Mouse (Mus musculus): ENCODE measurements around the gene Lmntd1. TPM values are rescaled to one million over a fixed set of nuclear protein-coding genes. Genes with fewer than 3 reads are reported as not detected.

Gene Lmntd1
- polyA plus RNA-seq, 1 experiment from 2014 or later, result 0.29 TPM

GRCm38 (mm10) chr6:145433897-145434296, 180.2 kb downstream of the Lmntd1 start:
- Histone ChIP-seq H3K36me3 (ENCODE audit: insufficient read depth) (no peaks in the 10 kb centered on the region), H3K4me3 (ENCODE audit: low read depth, low read length) (no peak overlapping the region), H3K4me1 (ENCODE audit: insufficient read depth) (peaks cover 4% of the 10 kb centered on the region; the same call in 1 of the 2 replicates), H3K9me3 (ENCODE audit: low read depth, low read length) (no peaks in the 10 kb centered on the region), H3K27ac (ENCODE audit: low read depth) (no peak overlapping the region), H3K9ac (no peak overlapping the region), H3K4me2 (no peak overlapping the region), H3K27me3 (ENCODE audit: insufficient read depth, low read length) (no peaks in the 10 kb centered on the region)
- ATAC-seq (ENCODE audit: insufficient read depth) (no peak), DNase-seq (no peak)
- 79% methylated on average over 8 of the region's 8 CpGs for WGBS
- TF ChIP-seq CTCF (IDR thresholded peaks at IDR 0.05; ENCODE audit: low read depth), result no peak

DNA sequence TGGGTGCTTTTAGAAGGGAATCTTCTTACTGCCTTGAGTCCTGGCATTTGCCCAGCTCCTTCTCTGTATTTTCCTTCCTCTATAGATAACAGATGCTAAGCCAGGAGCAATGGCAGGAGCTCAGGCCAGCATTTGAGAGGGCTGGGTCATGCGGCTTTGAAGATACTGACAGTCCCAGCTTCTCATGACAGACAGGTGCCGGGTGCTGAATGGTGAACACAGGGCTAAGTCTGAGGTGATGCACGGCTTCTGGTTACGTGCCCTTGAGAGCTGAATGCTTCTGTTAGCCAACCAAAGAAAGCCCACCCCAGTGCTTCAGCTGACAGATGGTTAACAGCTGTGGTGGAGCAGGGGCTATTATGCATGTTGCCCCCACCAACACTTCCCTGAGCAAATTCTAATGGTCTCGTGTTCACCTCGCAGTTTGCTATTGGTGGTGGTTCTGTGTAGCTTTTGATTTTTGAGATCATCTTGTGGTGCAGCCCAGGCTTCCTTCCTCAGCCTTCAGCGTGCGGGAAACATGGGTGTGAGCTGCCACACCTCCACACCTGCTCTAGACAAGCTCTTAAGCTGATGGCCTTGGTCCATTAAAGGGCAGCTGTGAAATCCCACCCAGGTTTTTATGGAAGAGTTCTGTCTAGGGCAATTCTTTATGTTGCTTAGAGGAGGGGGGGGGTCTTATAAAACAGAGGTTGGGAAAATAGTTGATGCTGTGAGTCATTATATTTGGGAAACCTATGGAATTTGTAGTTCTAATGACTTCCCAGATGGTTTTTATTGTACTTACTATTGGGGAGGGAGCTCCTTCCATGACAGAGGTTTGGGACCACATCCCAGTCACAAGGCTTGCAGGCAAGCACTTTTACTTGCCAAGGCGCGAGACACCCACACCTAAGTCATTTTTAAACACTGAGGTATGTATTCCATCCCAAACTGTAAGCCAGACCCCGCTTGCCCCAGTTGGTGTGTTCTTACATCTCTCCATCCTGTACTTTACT, 181.1 kb downstream of the Lmntd1 start:
- Histone ChIP-seq H3K27me3 (ENCODE audit: insufficient read depth, low read length) (no peaks in the 10 kb centered on the region), H3K27ac (ENCODE audit: low read depth) (no peak overlapping the region), H3K9me3 (ENCODE audit: low read depth, low read length) (no peaks in the 10 kb centered on the region), H3K4me3 (ENCODE audit: low read depth, low read length) (no peak overlapping the region), H3K4me2 (no peak overlapping the region), H3K36me3 (ENCODE audit: insufficient read depth) (no peaks in the 10 kb centered on the region), H3K4me1 (ENCODE audit: insufficient read depth) (peaks cover 4% of the 10 kb centered on the region; the same call in 1 of the 2 replicates), H3K9ac (no peak overlapping the region)
- WGBS, result 67% methylated on average over 11 of the region's 11 CpGs
- no peak for TF ChIP-seq CTCF (IDR thresholded peaks at IDR 0.05; ENCODE audit: low read depth)
- ATAC-seq (ENCODE audit: insufficient read depth), result no peak; the same call in 1 of the 2 replicates
- DNase-seq, result no peak

DNA sequence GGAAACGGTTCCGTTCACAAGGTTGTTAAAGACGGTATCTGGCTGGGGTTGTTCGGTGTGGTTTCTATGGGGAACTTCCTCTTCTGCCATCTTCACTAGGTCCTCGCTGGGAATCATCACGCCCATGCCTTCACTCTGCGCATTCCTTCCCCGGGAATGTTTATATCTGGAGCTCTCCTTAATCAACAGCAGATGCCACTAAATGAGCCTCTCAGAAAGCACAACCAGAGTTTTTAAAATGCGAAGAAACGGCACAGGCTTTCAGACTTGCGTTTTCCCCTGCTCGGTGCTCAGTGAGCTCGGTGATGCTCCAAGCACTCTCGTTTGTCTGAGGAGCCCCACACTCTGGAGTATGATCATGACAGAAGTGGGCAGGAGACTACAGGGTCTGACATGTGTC, 182.4 kb downstream of the Lmntd1 start:
- H3K4me1 ChIP-seq (ENCODE audit: insufficient read depth), result peaks cover 4% of the 10 kb centered on the region; the same call in 1 of the 2 replicates
- no peak overlapping the region for H3K4me3 ChIP-seq (ENCODE audit: low read depth, low read length)
- no peak overlapping the region; the same call in 1 of the 2 replicates for H3K27ac ChIP-seq (ENCODE audit: low read depth)
- H3K36me3 ChIP-seq (ENCODE audit: insufficient read depth), result no peaks in the 10 kb centered on the region
- WGBS, result 36% methylated on average over 14 of the region's 14 CpGs
- TF ChIP-seq CTCF (IDR thresholded peaks at IDR 0.05; ENCODE audit: low read depth), result no peak
- H3K27me3 ChIP-seq (ENCODE audit: insufficient read depth, low read length), result no peaks in the 10 kb centered on the region
- ATAC-seq (ENCODE audit: insufficient read depth) (no peak), DNase-seq (peak; percentile 55)
- peak overlapping the region; percentile 23; the same call in 1 of the 2 replicates for H3K4me2 ChIP-seq
- H3K9me3 ChIP-seq (ENCODE audit: low read depth, low read length), result no peaks in the 10 kb centered on the region
- H3K9ac ChIP-seq, result no peak overlapping the region

- Histone ChIP-seq H3K4me3 (ENCODE audit: low read depth, low read length) (no peak overlapping the region), H3K4me2 (peak overlapping the region; percentile 38), H3K27me3 (ENCODE audit: insufficient read depth, low read length) (no peaks in the 10 kb centered on the region), H3K4me1 (ENCODE audit: insufficient read depth) (no peaks in the 10 kb centered on the region), H3K9me3 (ENCODE audit: low read depth, low read length) (no peaks in the 10 kb centered on the region), H3K9ac (no peak overlapping the region), H3K27ac (ENCODE audit: low read depth) (no peak overlapping the region), H3K36me3 (ENCODE audit: insufficient read depth) (no peaks in the 10 kb centered on the region)
- peak; percentile 24; the same call in 1 of the 2 replicates for ATAC-seq (ENCODE audit: insufficient read depth)
- WGBS, result 32% methylated on average over 15 of the region's 15 CpGs
- peak; percentile 78 for DNase-seq
- TF ChIP-seq CTCF (IDR thresholded peaks at IDR 0.05; ENCODE audit: low read depth), result no peak
Observed at GRCm38 (mm10) chr6:145427411-145427810, 186.7 kb downstream of the Lmntd1 start.

GRCm38 (mm10) chr6:145426501-145426900, 187.6 kb downstream of the Lmntd1 start:
- Histone ChIP-seq H3K36me3 (ENCODE audit: insufficient read depth) (no peaks in the 10 kb centered on the region), H3K27ac (ENCODE audit: low read depth) (no peak overlapping the region), H3K9ac (no peak overlapping the region), H3K4me2 (no peak overlapping the region), H3K4me3 (ENCODE audit: low read depth, low read length) (no peak overlapping the region), H3K27me3 (ENCODE audit: insufficient read depth, low read length) (no peaks in the 10 kb centered on the region), H3K4me1 (ENCODE audit: insufficient read depth) (no peaks in the 10 kb centered on the region), H3K9me3 (ENCODE audit: low read depth, low read length) (no peaks in the 10 kb centered on the region)
- DNase-seq, result no peak
- TF ChIP-seq CTCF (IDR thresholded peaks at IDR 0.05; ENCODE audit: low read depth), result no peak
- no peak for ATAC-seq (ENCODE audit: insufficient read depth)
- 64% methylated on average over 10 of the region's 10 CpGs for WGBS

DNA sequence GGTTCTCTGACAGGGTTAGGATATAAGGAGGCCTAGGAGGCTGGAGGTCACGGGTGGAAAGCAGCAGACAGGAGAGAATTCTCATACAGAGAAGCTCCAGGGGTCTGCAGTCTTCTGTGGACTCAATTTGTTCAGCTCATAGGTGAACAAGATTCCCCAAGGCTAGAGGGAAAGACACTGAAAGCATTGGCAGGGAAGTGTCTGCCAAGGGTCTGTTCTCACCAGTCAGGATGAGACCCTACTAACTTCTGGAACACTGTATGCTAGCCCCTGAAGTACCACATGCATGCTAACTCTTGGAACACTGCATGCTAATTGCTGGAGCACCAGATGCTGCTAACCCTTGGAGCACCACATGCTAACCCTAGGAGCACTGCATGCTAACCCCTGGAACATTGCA, 190.0 kb downstream of the Lmntd1 start:
- H3K4me3 ChIP-seq (ENCODE audit: low read depth, low read length), result no peak overlapping the region
- no peak overlapping the region for H3K4me2 ChIP-seq
- no peak for DNase-seq
- 71% methylated on average over 1 of the region's 1 CpGs for WGBS
- no peaks in the 10 kb centered on the region for H3K9me3 ChIP-seq (ENCODE audit: low read depth, low read length)
- H3K27me3 ChIP-seq (ENCODE audit: insufficient read depth, low read length), result no peaks in the 10 kb centered on the region
- no peaks in the 10 kb centered on the region for H3K4me1 ChIP-seq (ENCODE audit: insufficient read depth)
- no peak for ATAC-seq (ENCODE audit: insufficient read depth)
- H3K36me3 ChIP-seq (ENCODE audit: insufficient read depth), result no peaks in the 10 kb centered on the region
- no peak overlapping the region for H3K27ac ChIP-seq (ENCODE audit: low read depth)
- TF ChIP-seq CTCF (IDR thresholded peaks at IDR 0.05; ENCODE audit: low read depth), result no peak
- no peak overlapping the region for H3K9ac ChIP-seq

GRCm38 (mm10) chr6:145423484-145423883, 190.6 kb downstream of the Lmntd1 start:
- H3K4me1 ChIP-seq (ENCODE audit: insufficient read depth), result no peaks in the 10 kb centered on the region
- no peaks in the 10 kb centered on the region for H3K36me3 ChIP-seq (ENCODE audit: insufficient read depth)
- no peak for DNase-seq
- WGBS, result 64% methylated on average over 12 of the region's 12 CpGs
- H3K27ac ChIP-seq (ENCODE audit: low read depth), result no peak overlapping the region
- no peak overlapping the region for H3K9ac ChIP-seq
- TF ChIP-seq CTCF (IDR thresholded peaks at IDR 0.05; ENCODE audit: low read depth), result no peak
- H3K4me3 ChIP-seq (ENCODE audit: low read depth, low read length), result no peak overlapping the region
- no peaks in the 10 kb centered on the region for H3K27me3 ChIP-seq (ENCODE audit: insufficient read depth, low read length)
- no peak for ATAC-seq (ENCODE audit: insufficient read depth)
- no peaks in the 10 kb centered on the region for H3K9me3 ChIP-seq (ENCODE audit: low read depth, low read length)
- H3K4me2 ChIP-seq, result no peak overlapping the region

Data from lung, embryonic 14.5 days (tissue).